Mouse (Mus musculus): ENCODE data around the gene Tns4. TPM values are rescaled to one million over a fixed set of nuclear protein-coding genes. Genes with fewer than 3 reads are reported as not detected.

The Tns4 gene
- polyA plus RNA-seq, 1 experiment from 2014 or later: 1.0 TPM

DNA sequence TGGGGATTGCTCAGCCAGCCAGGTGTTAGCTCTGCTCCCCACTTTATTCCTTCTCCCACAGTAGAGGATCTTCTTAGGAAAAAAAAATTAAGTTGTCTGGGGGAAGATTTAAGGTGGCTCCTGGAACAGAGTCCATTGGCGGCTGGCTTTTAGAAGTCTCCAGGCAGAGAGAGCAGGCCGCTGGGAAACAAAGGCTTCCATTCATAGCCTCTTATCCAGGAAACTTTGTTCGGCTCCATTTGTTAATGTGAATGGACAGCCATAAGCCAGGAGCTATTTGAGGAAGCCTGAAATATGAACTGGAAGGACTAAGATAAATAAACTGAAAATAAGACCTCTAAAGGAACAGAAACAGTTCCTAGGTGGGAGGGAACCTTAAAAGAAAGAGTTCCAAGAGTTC, 24.0 kb upstream of the Tns4 start:
- peak; percentile 75 for DNase-seq (ENCODE audit: low spot score)
- H3K4me1 ChIP-seq: peaks cover 49% of the 10 kb centered on the region
- H3K36me3 ChIP-seq (replicated peaks): no peaks in the 10 kb centered on the region
- H3K9me3 ChIP-seq: peaks cover 3% of the 10 kb centered on the region; the same call in 1 of the 2 replicates
- peak overlapping the region; percentile 33; the same call in 1 of the 2 replicates for H3K4me3 ChIP-seq
- 4% methylated on average over 3 of the region's 3 CpGs for whole genome bisulfite sequencing
- peak overlapping the region; percentile 87 for H3K27ac ChIP-seq (replicated peaks)
- no peaks in the 10 kb centered on the region for H3K27me3 ChIP-seq (replicated peaks; ENCODE audit: low read depth, poor library complexity, severe bottlenecking)

DNA sequence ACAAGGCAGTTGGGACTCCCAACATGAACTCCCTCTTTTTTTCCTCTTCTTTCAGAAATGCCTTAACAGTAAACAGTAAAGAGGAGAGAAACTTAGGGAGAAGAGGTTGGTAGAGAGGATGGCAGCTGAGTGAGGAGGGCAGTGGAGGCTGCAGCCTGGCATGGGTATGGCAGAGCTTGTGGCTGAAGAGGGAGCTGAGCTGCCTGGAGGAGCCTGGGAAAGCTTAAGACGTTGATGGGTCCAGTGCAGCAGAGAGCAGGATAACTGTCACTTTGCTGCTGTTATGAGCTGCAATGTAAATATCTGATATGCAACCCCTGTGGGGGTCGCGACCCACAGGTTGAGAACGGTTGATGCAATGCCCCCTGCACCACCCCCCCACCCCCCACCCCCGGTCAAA, 23.6 kb upstream of the Tns4 start:
- no peak for DNase-seq (ENCODE audit: low spot score)
- WGBS: 22% methylated on average over 5 of the region's 5 CpGs
- peak overlapping the region; percentile 87 for H3K27ac ChIP-seq (replicated peaks)
- H3K4me3 ChIP-seq: peak overlapping the region; percentile 33; the same call in 1 of the 2 replicates
- no peaks in the 10 kb centered on the region for H3K27me3 ChIP-seq (replicated peaks; ENCODE audit: low read depth, poor library complexity, severe bottlenecking)
- H3K36me3 ChIP-seq (replicated peaks): no peaks in the 10 kb centered on the region
- peaks cover 47% of the 10 kb centered on the region for H3K4me1 ChIP-seq
- peaks cover 3% of the 10 kb centered on the region; the same call in 1 of the 2 replicates for H3K9me3 ChIP-seq

DNA sequence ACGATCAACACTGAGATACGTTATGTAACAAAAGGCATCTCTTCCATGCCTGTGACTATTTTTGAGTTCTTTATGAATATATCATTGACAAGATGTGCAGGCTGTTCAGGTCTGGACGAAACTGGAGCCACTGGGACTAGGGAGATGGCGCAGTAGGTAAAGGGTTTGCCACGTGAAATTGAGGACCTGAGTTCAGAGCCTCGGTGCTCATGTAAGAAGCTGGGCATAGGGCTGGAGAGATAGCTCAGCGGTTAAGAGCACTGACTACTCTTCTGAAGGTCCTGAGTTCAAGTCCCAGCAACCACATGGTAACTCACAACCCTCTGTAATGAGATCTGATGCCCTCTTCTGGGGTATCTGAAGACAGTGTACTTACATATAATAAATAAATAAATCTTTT, 22.5 kb upstream of the Tns4 start:
- H3K4me3 ChIP-seq: no peak overlapping the region
- peak overlapping the region; percentile 57; the same call in 1 of the 2 replicates for H3K27ac ChIP-seq (replicated peaks)
- no peaks in the 10 kb centered on the region for H3K36me3 ChIP-seq (replicated peaks)
- peaks cover 55% of the 10 kb centered on the region for H3K4me1 ChIP-seq
- H3K9me3 ChIP-seq: peaks cover 3% of the 10 kb centered on the region; the same call in 1 of the 2 replicates
- 94% methylated on average over 7 of the region's 7 CpGs for WGBS
- no peaks in the 10 kb centered on the region for H3K27me3 ChIP-seq (replicated peaks; ENCODE audit: low read depth, poor library complexity, severe bottlenecking)
- no peak for DNase-seq (ENCODE audit: low spot score)

DNA sequence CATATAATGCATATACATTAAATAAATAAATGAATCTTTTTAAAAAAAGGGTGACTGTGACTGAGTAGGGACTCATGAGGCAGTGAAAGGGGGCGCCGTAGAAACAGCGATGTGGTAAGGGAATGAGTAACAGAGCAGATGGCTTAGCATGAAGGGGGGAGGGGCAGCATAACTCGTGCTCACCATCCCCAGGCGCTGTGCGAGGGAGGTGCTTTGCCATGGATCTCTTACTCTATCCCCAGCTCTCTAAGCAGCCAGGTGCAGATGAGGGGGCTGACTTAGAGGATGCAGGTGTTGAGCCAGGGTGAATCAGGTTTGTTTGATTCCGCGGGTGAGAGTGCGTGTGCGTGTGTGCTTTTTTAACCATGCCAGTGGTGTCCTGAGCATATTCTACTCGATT, 22.0 kb upstream of the Tns4 start:
- Histone ChIP-seq H3K27ac (replicated peaks) (peak overlapping the region; percentile 57), H3K4me3 (no peak overlapping the region), H3K4me1 (peaks cover 56% of the 10 kb centered on the region), H3K27me3 (replicated peaks; ENCODE audit: low read depth, poor library complexity, severe bottlenecking) (no peaks in the 10 kb centered on the region), H3K36me3 (replicated peaks) (no peaks in the 10 kb centered on the region), H3K9me3 (peaks cover 3% of the 10 kb centered on the region; the same call in 1 of the 2 replicates)
- no peak for DNase-seq (ENCODE audit: low spot score)
- WGBS: 73% methylated on average over 11 of the region's 11 CpGs

DNA sequence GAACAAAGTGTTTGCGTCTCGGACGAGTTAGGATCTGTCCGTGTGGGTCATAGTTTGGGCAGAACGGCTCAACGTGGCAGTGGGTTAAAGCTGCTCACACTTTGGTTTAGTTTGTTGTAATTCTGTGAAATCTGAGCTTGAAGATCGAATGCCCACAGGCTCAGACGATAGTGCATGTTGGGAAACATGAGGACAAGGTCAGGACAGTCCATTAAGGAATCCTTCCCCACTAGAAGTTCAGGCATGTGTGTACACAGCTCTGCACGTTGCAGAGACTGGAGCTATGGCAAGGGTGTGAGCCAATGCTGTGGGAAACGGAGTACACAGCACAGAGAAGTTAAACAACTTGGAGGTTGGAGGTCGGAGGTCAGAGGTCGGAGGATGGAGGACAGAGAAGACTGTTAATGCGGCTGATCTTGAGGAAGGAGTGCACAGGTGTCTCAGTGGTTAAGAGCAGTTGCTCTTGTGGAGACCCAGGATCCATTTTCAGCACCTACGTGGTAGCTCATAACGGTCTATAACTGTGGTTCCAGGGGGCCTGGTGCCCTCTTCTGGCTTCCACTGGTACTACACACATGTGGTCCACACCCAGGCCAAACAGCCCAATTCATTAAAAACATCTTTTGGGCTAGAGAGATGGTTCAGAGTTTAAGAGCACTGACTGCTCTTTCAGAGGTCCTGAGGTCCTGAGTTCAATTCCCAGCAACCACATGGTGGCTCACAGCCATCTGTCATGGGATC, 21.4 kb upstream of the Tns4 start:
- Histone ChIP-seq H3K27ac (replicated peaks) (peak overlapping the region; percentile 57), H3K27me3 (replicated peaks; ENCODE audit: low read depth, poor library complexity, severe bottlenecking) (no peaks in the 10 kb centered on the region), H3K9me3 (peaks cover 3% of the 10 kb centered on the region; the same call in 1 of the 2 replicates), H3K36me3 (replicated peaks) (no peaks in the 10 kb centered on the region), H3K4me3 (no peak overlapping the region), H3K4me1 (peaks cover 62% of the 10 kb centered on the region)
- no peak for DNase-seq (ENCODE audit: low spot score)
- 74% methylated on average over 15 of the region's 15 CpGs for WGBS

DNA sequence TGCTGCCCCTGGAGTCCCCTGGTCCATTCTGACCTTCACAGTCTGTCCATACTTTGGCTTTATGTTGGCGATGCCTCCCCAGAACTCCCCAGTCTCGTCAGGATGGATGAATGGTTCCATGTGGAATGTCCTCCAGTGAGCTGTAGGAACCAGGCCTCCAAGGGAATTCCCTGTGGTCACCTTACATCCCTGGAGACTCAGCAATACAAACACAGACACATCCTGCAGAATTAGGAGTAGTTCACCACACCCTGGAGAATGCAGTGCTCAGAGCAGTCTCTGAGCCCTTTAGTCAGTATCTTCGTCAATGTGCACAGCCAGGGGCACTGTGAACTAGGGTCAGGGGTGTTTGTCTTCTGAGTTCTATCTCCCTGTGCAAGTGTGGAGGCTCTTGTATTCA, 19.2 kb upstream of the Tns4 start:
- Histone ChIP-seq H3K4me3 (no peak overlapping the region), H3K4me1 (peaks cover 65% of the 10 kb centered on the region), H3K9me3 (peaks cover 3% of the 10 kb centered on the region; the same call in 1 of the 2 replicates), H3K36me3 (replicated peaks) (no peaks in the 10 kb centered on the region), H3K27me3 (replicated peaks; ENCODE audit: low read depth, poor library complexity, severe bottlenecking) (no peaks in the 10 kb centered on the region), H3K27ac (replicated peaks) (peak overlapping the region; percentile 70)
- WGBS: 54% methylated on average over 3 of the region's 3 CpGs
- no peak for DNase-seq (ENCODE audit: low spot score)

DNA sequence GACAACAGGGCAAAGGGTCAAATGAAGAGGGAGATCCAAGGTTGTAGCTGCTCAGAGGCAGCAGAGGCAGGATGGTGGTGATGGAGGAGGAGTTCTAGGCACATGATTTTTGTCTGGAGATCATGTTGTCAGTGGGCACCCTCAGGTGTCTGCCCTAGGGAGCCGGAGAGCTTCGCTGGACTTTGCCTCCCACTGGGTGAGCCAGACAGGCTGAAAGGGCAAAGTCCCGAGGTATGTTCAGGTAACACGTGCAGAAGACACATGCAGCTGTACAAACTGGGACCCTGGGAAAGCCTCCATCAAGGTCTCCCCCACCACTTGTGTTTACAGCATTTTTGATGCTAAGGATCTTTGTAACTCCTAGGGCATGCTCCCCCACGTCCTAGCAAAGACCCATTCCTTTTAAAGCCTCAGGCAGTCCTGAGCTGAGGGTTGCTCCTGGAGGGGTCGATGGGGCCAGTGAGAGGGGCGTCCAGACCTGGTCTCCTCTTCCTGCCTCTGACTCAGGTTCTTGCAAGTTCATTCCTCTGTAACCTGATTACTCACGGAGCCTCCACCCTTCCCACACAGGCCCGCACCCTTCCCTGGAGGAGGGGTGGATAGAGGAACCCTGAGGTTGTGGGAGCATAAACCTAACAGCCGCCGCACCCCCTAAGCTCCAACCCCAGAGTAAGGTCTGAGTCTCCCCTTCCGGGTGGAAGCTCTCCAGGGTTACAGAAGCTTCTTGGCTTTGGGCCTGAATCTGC, 17.0 kb upstream of the Tns4 start:
- peaks cover 57% of the 10 kb centered on the region for H3K4me1 ChIP-seq
- H3K27ac ChIP-seq (replicated peaks): peak overlapping the region; percentile 77
- DNase-seq (ENCODE audit: low spot score): no peak
- 62% methylated on average over 12 of the region's 12 CpGs for WGBS
- H3K36me3 ChIP-seq (replicated peaks): no peaks in the 10 kb centered on the region
- peaks cover 3% of the 10 kb centered on the region; the same call in 1 of the 2 replicates for H3K9me3 ChIP-seq
- H3K4me3 ChIP-seq: no peak overlapping the region
- H3K27me3 ChIP-seq (replicated peaks; ENCODE audit: low read depth, poor library complexity, severe bottlenecking): no peaks in the 10 kb centered on the region

DNA sequence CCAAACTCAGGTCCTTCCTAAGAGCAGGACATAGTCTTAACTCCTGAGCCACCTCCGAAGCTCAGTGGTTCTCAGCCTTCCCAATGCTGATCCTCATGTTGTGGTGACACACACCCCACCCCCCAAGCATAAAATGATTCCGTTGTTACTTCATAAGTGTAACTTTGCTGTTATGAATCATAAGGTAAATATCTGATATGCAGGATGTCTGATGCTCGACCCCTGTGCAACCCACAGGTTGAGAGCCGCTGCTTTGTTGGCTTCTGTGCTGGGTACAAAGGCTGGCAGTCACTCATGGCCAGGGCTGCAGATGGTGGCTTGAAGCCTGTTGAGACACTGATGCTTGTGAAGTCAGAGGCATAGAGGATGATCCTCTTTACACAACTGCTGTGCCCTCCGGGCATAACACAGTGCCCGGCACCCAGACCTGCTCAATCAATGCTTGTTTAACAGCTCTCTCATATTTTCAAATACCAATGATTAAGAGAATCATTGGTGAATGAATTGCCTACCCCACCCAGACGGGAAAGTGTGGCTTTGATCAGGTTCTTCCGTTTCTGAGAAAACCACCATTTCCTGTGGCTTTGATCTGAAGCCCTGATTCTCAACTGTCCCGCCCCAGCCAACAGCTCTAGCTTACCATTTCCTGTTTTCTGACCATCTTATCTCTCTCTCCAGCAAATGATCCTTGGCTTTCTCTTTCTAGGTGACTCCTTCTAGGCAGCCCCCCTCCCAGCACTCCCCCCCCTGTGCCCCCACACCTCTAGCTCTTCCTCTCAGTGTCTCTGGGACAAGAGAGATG, 15.7 kb upstream of the Tns4 start:
- Histone ChIP-seq H3K27me3 (replicated peaks; ENCODE audit: low read depth, poor library complexity, severe bottlenecking) (no peaks in the 10 kb centered on the region), H3K36me3 (replicated peaks) (no peaks in the 10 kb centered on the region), H3K4me3 (no peak overlapping the region), H3K4me1 (peaks cover 56% of the 10 kb centered on the region), H3K27ac (replicated peaks) (peak overlapping the region; percentile 77), H3K9me3 (no peaks in the 10 kb centered on the region)
- DNase-seq (ENCODE audit: low spot score): no peak
- 71% methylated on average over 9 of the region's 9 CpGs for WGBS

DNA sequence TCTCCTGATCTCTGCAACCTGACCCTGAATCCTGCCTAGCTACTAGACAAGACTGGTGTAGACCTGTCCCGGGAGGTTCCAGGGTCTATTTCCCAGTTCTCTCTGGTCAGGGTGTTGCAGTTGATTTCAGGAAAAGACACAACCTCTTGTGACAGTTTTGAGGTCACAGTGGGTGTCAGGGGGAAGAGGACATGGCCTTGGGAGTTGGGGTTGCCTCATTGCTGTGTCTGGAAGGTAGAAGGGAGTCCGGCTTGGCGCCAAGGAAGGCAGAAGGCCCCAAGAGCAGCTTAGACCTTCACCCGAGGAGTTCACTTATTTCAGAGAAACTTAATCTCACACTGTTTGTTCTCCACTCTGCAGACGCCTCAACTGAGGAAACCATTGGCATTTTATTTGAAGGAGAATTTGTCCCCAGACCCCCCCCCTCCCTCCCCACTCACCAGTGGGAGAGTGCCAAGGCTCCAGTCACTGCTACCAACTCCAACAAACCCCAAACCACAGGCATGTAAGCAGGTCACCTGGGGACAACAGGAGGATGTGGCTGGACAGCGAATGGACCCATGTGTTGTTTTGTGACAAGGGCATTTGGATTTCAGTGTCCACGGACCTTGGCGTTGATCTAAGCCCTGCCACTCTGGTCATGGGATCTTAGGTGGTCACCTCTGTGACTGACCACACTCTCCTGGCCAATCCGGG, 13.6 kb upstream of the Tns4 start:
- Histone ChIP-seq H3K4me1 (peaks cover 48% of the 10 kb centered on the region), H3K36me3 (replicated peaks) (no peaks in the 10 kb centered on the region), H3K27ac (replicated peaks) (peak overlapping the region; percentile 40), H3K9me3 (no peaks in the 10 kb centered on the region), H3K4me3 (no peak overlapping the region), H3K27me3 (replicated peaks; ENCODE audit: low read depth, poor library complexity, severe bottlenecking) (no peaks in the 10 kb centered on the region)
- no peak for DNase-seq (ENCODE audit: low spot score)
- WGBS: 81% methylated on average over 9 of the region's 9 CpGs

DNA sequence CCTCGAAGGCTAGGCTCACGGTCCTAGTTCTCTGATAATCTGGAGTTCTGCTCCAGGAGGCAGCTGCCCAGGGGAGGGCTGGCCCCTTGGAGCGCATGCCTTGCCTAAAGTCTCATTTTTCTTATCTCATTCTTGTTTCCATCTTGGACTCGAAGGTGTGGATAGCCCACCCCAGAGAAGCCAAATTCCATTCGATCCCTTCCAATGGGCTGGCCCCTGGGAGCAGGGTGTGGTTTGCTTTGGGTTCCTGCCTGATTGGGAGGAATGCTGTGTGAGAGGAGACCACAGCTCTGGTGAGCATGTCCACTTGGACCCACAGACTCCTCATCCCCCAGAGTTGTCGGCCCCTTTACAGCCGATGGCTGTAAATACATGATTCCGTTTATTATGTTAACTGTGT, 12.6 kb upstream of the Tns4 start:
- Histone ChIP-seq H3K27ac (replicated peaks) (peak overlapping the region; percentile 14; the same call in 1 of the 2 replicates), H3K9me3 (no peaks in the 10 kb centered on the region), H3K27me3 (replicated peaks; ENCODE audit: low read depth, poor library complexity, severe bottlenecking) (no peaks in the 10 kb centered on the region), H3K36me3 (replicated peaks) (no peaks in the 10 kb centered on the region), H3K4me1 (peaks cover 43% of the 10 kb centered on the region), H3K4me3 (no peak overlapping the region)
- no peak for DNase-seq (ENCODE audit: low spot score)
- 86% methylated on average over 8 of the region's 8 CpGs for WGBS

DNA sequence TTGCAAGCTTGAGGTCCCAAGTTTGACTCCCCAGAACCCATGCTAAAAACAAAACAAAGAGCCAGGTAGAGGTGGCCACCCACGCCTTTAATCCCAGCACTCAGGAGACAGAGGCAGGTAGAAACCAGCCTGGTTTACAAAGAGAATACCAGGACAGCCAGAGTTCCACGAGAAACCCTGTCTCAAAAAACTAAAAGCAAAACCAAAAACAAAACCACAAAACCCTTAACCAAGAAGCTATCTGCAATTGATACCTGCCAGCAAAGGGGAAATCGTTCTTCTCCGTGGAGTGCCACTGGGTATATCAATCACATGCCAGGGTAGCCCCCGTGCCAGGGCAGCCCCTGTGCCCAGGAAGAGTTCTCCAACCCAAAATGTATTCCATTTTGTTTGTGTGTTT, 11.1 kb upstream of the Tns4 start:
- Histone ChIP-seq H3K4me1 (peaks cover 40% of the 10 kb centered on the region), H3K27ac (replicated peaks) (peak overlapping the region; percentile 44; the same call in 1 of the 2 replicates), H3K9me3 (no peaks in the 10 kb centered on the region), H3K27me3 (replicated peaks; ENCODE audit: low read depth, poor library complexity, severe bottlenecking) (no peaks in the 10 kb centered on the region), H3K4me3 (no peak overlapping the region), H3K36me3 (replicated peaks) (no peaks in the 10 kb centered on the region)
- no peak for DNase-seq (ENCODE audit: low spot score)
- WGBS: 89% methylated on average over 5 of the region's 5 CpGs

DNA sequence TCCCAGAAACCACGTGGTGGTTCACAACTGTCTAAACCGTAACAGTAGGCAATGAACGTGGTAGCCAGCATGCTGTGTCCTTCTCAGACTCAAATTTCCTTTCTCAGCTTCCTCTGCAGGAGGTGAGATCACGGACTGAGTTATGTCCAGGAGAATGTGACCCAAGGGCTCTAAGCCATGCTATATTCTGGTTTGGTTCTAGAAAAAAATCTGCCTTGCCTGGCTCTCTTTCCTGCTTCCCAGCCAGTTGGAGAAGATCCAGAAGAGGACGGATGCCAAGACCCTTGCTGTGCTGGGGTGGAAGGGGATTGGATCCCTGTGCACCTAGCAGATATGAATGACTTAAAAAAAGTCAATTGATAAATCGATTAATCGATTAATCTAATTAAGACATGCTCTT, 10.4 kb upstream of the Tns4 start:
- H3K27ac ChIP-seq (replicated peaks): no peak overlapping the region
- 87% methylated on average over 7 of the region's 7 CpGs for WGBS
- H3K27me3 ChIP-seq (replicated peaks; ENCODE audit: low read depth, poor library complexity, severe bottlenecking): no peaks in the 10 kb centered on the region
- DNase-seq (ENCODE audit: low spot score): no peak
- peaks cover 6% of the 10 kb centered on the region; the same call in 1 of the 2 replicates for H3K9me3 ChIP-seq
- H3K4me1 ChIP-seq: peaks cover 35% of the 10 kb centered on the region
- H3K4me3 ChIP-seq: no peak overlapping the region
- H3K36me3 ChIP-seq (replicated peaks): no peaks in the 10 kb centered on the region
